Mouse (Mus musculus): ENCODE results near the gene Rims4.
A peak's percentile ranks its signal among the peaks of the same experiment; 100 is the strongest.

Rims4 gene

GRCm38 (mm10) chr2:163871906-163872305 lies 46.6 kb downstream of the Rims4 start:
- no peak for DNase-seq (ENCODE audit: extremely low read depth, insufficient read length, low spot score)

- DNase-seq (ENCODE audit: extremely low read depth, insufficient read length, low spot score), result no peak
These were observed 47.2 kb downstream of the Rims4 start for GRCm38 (mm10) chr2:163871266-163871665.

GRCm38 (mm10) chr2:163869783-163870182 lies 48.7 kb downstream of the Rims4 start:
- no peak for DNase-seq (ENCODE audit: extremely low read depth, insufficient read length, low spot score)

- DNase-seq (ENCODE audit: extremely low read depth, insufficient read length, low spot score), result no peak
These were observed 52.4 kb downstream of the Rims4 start for GRCm38 (mm10) chr2:163866061-163866460.

GRCm38 (mm10) chr2:163865311-163865710 lies 53.2 kb downstream of the Rims4 start:
- no peak for DNase-seq (ENCODE audit: extremely low read depth, insufficient read length, low spot score)

GRCm38 (mm10) chr2:163858254-163858947 lies 60.1 kb downstream of the Rims4 start:
- DNase-seq (ENCODE audit: extremely low read depth, insufficient read length, low spot score), result no peak

- no peak for DNase-seq (ENCODE audit: extremely low read depth, insufficient read length, low spot score)
These were observed 61.2 kb downstream of the Rims4 start for GRCm38 (mm10) chr2:163857233-163857632.

GRCm38 (mm10) chr2:163853461-163853901 lies 65.0 kb downstream of the Rims4 start, which contains the start of gene Kcnk15:
Kcnk15 (plus strand) TSS chr2:163853651.
- DNase-seq (ENCODE audit: extremely low read depth, insufficient read length, low spot score), result no peak

- DNase-seq (ENCODE audit: extremely low read depth, insufficient read length, low spot score), result no peak
These were observed 76.4 kb downstream of the Rims4 start for GRCm38 (mm10) chr2:163842043-163842442.

- no peak for DNase-seq (ENCODE audit: extremely low read depth, insufficient read length, low spot score)
These were observed 79.0 kb downstream of the Rims4 start for GRCm38 (mm10) chr2:163839519-163839918.

GRCm38 (mm10) chr2:163838043-163838442 lies 80.4 kb downstream of the Rims4 start:
- DNase-seq (ENCODE audit: extremely low read depth, insufficient read length, low spot score), result peak; percentile 44

GRCm38 (mm10) chr2:163831163-163831562 lies 87.3 kb downstream of the Rims4 start:
- no peak for DNase-seq (ENCODE audit: extremely low read depth, insufficient read length, low spot score)

GRCm38 (mm10) chr2:163826494-163826893 lies 92.0 kb downstream of the Rims4 start:
- DNase-seq (ENCODE audit: extremely low read depth, insufficient read length, low spot score), result peak; percentile 50

GRCm38 (mm10) chr2:163825861-163826260 lies 92.6 kb downstream of the Rims4 start:
- no peak for DNase-seq (ENCODE audit: extremely low read depth, insufficient read length, low spot score)

- DNase-seq (ENCODE audit: extremely low read depth, insufficient read length, low spot score), result no peak
These were observed 94.7 kb downstream of the Rims4 start for GRCm38 (mm10) chr2:163823771-163824170.

- no peak for DNase-seq (ENCODE audit: extremely low read depth, insufficient read length, low spot score)
These were observed 95.2 kb downstream of the Rims4 start for GRCm38 (mm10) chr2:163823248-163823647.

- peak; percentile 84 for DNase-seq (ENCODE audit: extremely low read depth, insufficient read length, low spot score)
These were observed 97.9 kb downstream of the Rims4 start, which contains the start of gene Ccn5 for GRCm38 (mm10) chr2:163820607-163821006. Ccn5 (plus strand) TSS chr2:163820861.

- peak; percentile 84 for DNase-seq (ENCODE audit: extremely low read depth, insufficient read length, low spot score)
These were observed 103.6 kb downstream of the Rims4 start for GRCm38 (mm10) chr2:163814739-163815465.

GRCm38 (mm10) chr2:163813077-163813476 lies 105.4 kb downstream of the Rims4 start:
- peak; percentile 49 for DNase-seq (ENCODE audit: extremely low read depth, insufficient read length, low spot score)

Data from 3134 (cell line).